Mouse (Mus musculus): ENCODE measurements around the gene Endov. TPM values are rescaled to one million over a fixed set of nuclear protein-coding genes. Genes with fewer than 3 reads are reported as not detected.

Gene Endov
- polyA plus RNA-seq (2015; fragmentation: Nextera tagmentation; extraction: Ambion mirVana), result 17.2 and 17.4 TPM in 2 replicates

DNA sequence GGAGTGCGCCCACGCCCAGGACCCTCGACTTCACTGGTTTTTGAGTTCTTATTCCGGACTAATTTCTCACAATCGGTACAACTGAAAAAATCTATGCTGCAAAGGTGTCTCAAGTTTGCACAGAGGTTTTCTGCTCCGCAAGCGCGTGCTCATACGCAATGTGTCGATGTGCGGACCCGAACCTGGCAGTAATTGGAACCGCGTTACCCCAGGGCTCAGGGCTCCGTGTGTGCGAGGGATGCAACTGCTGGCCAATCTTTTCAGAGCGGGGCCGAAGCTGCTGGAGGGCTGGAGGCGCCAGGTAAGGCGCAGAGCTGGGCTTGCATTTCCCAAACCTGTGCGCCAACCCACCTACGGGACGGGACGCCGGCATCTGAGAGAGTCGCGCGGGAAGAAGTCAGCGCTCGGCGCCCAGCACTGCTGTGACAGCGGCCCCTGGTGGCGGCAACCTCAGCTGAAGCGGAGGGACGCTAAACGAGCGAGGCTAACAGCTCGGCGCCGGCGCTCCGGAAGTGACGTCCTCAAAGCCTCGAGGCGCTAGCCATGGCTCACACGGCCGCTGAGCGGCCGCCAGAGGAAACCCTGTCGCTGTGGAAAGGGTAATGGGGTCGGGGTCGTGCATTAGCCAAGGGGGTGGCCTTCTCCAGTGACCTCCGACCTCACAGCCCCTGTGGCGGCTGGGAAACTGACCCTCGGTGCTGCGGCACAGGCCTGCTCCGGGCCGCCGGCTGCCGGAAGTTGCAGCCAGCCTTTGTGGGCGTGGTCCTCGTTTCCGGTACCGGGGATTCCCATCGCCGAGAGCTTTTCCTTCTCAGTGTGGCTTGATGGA lies at the start of gene Endov:
TSS of gene Endov (plus strand) at position 487 of the 829 bp plus-strand sequence.
- Histone ChIP-seq H3K27ac (peak within 1 kb of the TSS; percentile 90), H3K4me2 (peak within 1 kb of the TSS; percentile 95), H3K9me3 (no peaks in the 10 kb centered on the region), H3K27me3 (no peaks in the 10 kb centered on the region), H3K36me3 (peaks cover 4% of the 10 kb centered on the region), H3K4me3 (peak within 1 kb of the TSS; percentile 80), H3K9ac (peak within 1 kb of the TSS; percentile 94), H3K4me1 (peaks cover 24% of the 10 kb centered on the region)
- WGBS, result 1% methylated on average over 65 of the region's 66 CpGs
- peak; percentile 96 for ATAC-seq (ENCODE audit: borderline replicate concordance, extremely low read depth, low FRiP score, low TSS enrichment)

DNA sequence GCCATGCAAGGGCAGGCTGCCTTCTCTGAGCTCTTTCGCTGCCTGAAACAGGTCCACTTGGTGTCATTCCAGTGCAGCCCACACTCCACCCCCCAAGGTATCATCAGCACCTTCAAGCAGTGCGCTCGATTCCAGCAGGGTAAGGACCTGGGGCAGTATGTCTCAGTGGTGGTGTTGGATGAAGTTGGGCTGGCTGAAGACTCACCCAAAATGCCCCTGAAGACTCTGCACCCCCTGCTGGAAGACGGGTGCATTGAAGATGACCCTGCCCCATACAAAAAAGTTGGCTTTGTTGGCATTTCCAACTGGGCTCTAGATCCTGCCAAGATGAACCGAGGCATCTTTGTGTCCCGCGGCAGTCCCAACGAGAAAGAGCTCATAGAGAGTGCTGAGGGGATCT lies 48.9 kb upstream of the Endov start:
- no peaks in the 10 kb centered on the region for H3K4me1 ChIP-seq
- no peaks in the 10 kb centered on the region for H3K9me3 ChIP-seq
- no peak overlapping the region for H3K4me3 ChIP-seq
- H3K27ac ChIP-seq, result no peak overlapping the region
- H3K36me3 ChIP-seq, result peaks cover 27% of the 10 kb centered on the region
- WGBS, result 90% methylated on average over 8 of the region's 8 CpGs
- H3K4me2 ChIP-seq, result no peak overlapping the region
- no peaks in the 10 kb centered on the region for H3K27me3 ChIP-seq
- ATAC-seq (ENCODE audit: borderline replicate concordance, extremely low read depth, low FRiP score, low TSS enrichment), result no peak
- H3K9ac ChIP-seq, result no peak overlapping the region

DNA sequence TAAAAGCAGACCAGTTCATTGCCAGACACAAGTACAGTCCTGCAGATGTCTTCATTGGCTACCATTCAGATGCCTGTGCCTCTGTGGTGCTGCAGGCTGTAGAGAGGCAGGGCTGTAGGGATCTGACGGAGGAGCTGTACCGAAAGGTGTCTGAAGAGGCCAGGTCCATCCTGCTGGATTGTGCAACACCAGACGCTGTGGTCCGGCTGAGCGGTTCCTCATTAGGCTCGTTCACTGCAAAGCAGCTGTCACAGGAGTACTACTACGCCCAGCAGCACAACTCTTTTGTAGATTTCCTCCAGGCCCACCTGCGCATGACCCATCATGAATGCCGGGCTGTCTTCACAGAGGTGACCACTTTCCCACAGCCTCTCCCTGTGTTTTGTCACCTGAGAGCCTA lies 47.7 kb upstream of the Endov start:
- H3K4me3 ChIP-seq, result no peak overlapping the region
- no peak for ATAC-seq (ENCODE audit: borderline replicate concordance, extremely low read depth, low FRiP score, low TSS enrichment)
- no peak overlapping the region for H3K4me2 ChIP-seq
- no peak overlapping the region for H3K27ac ChIP-seq
- no peak overlapping the region for H3K9ac ChIP-seq
- WGBS, result 90% methylated on average over 9 of the region's 9 CpGs
- no peaks in the 10 kb centered on the region for H3K4me1 ChIP-seq
- no peaks in the 10 kb centered on the region for H3K27me3 ChIP-seq
- H3K36me3 ChIP-seq, result peaks cover 20% of the 10 kb centered on the region
- H3K9me3 ChIP-seq, result no peaks in the 10 kb centered on the region

DNA sequence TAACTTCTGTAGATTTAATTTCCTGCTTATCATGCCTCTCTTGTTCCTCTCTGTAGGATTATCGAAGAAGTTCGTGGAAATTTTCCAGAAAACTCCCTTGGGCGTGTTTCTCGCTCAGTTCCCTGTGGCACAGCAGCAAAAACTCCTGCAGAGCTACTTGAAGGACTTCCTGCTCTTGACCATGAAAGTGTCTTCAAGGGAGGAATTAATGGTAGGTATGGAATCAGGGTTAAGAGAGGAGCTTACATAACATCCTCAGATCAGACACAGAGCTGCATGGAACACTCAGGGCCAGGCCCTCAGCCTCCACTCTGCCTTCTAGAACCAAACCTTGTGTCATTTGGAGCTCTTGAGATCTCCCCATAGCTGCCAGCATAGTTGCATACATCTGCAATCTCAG lies 35.0 kb upstream of the Endov start:
- no peaks in the 10 kb centered on the region for H3K27me3 ChIP-seq
- no peak overlapping the region for H3K27ac ChIP-seq
- no peaks in the 10 kb centered on the region for H3K4me1 ChIP-seq
- H3K4me3 ChIP-seq, result no peak overlapping the region
- H3K9ac ChIP-seq, result no peak overlapping the region
- 77% methylated on average over 4 of the region's 4 CpGs for WGBS
- no peak overlapping the region for H3K4me2 ChIP-seq
- H3K36me3 ChIP-seq, result peaks cover 31% of the 10 kb centered on the region; the same call in 1 of the 2 replicates
- no peak for ATAC-seq (ENCODE audit: borderline replicate concordance, extremely low read depth, low FRiP score, low TSS enrichment)
- no peaks in the 10 kb centered on the region for H3K9me3 ChIP-seq

DNA sequence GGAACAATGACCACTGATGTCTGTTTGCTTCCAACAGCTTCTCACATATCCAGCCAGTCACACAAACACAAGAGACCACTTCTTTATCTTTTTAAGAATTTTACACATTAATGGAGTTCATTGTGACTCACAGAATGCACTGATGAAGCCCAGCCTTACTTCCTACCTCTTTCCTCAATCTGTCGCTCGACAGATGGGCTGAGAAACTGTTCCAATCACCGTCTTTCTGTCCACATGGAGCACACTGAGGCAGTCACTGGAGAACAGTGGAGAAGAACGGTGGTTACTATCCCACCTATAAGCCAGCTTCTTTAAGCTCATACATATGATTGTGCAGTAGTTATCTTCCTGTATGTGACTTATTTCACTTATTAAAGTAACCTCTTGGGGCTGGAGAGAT lies 13.3 kb upstream of the Endov start:
- no peak for ATAC-seq (ENCODE audit: borderline replicate concordance, extremely low read depth, low FRiP score, low TSS enrichment)
- H3K36me3 ChIP-seq, result peaks cover 52% of the 10 kb centered on the region
- no peaks in the 10 kb centered on the region for H3K27me3 ChIP-seq
- no peak overlapping the region for H3K4me2 ChIP-seq
- H3K4me3 ChIP-seq, result no peak overlapping the region
- H3K4me1 ChIP-seq, result no peaks in the 10 kb centered on the region
- H3K9ac ChIP-seq, result no peak overlapping the region
- no peak overlapping the region for H3K27ac ChIP-seq
- 90% methylated on average over 4 of the region's 4 CpGs for WGBS
- no peaks in the 10 kb centered on the region for H3K9me3 ChIP-seq

DNA sequence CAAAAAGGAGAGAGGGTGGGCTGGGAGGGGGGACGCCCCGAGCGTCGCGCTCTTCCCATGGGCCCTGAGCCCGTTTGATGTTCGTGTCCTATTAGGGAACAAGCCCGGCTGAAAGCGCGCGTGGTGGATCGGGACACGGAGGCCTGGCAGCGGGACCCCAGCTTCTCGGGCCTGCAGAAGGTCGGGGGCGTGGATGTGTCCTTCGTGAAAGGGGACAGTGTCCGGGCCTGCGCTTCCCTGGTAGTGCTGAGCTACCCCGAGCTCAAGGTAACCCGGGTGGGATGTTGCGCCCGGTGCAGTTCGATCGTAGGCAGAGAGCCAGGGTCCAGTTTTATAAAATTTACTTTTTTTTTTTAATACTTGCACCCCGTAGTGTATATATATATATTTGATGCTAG lies 542 bp downstream of the Endov start:
- Histone ChIP-seq H3K4me2 (peak overlapping the region; percentile 95), H3K9ac (peak overlapping the region; percentile 94), H3K4me1 (peaks cover 24% of the 10 kb centered on the region), H3K36me3 (peaks cover under 1% of the 10 kb centered on the region), H3K4me3 (peak overlapping the region; percentile 80), H3K27me3 (no peaks in the 10 kb centered on the region), H3K27ac (peak overlapping the region; percentile 90), H3K9me3 (no peaks in the 10 kb centered on the region)
- no peak for ATAC-seq (ENCODE audit: borderline replicate concordance, extremely low read depth, low FRiP score, low TSS enrichment)
- 4% methylated on average over 27 of the region's 27 CpGs for WGBS

DNA sequence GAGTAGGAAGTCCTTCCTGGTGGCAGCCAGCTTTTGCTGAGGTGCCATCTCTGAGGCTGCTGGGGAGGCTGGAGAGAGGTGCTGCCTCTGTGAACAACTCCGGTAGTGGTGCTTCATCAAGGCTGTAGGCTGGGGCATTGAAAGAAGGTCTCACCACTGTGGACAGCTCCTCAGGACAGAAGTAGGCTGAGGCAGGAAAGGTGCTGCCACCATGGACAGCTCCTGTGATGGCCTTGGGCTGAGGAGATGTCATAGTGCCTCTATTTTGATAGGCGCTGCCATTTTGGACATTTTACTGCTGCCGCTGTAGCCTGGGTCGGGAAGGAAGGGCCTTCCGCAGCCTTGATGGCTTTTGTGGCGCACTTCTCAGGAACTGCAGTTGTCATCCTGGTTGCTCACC lies 1.7 kb downstream of the Endov start:
- ATAC-seq (ENCODE audit: borderline replicate concordance, extremely low read depth, low FRiP score, low TSS enrichment), result no peak
- Histone ChIP-seq H3K9ac (no peak overlapping the region), H3K9me3 (no peaks in the 10 kb centered on the region), H3K4me3 (peak overlapping the region; percentile 80; the same call in 1 of the 2 replicates), H3K4me1 (peaks cover 24% of the 10 kb centered on the region), H3K27ac (no peak overlapping the region), H3K27me3 (no peaks in the 10 kb centered on the region), H3K36me3 (no peaks in the 10 kb centered on the region; the same call in none of the 2 replicates), H3K4me2 (peak overlapping the region; percentile 95)
- 98% methylated on average over 6 of the region's 6 CpGs for WGBS

DNA sequence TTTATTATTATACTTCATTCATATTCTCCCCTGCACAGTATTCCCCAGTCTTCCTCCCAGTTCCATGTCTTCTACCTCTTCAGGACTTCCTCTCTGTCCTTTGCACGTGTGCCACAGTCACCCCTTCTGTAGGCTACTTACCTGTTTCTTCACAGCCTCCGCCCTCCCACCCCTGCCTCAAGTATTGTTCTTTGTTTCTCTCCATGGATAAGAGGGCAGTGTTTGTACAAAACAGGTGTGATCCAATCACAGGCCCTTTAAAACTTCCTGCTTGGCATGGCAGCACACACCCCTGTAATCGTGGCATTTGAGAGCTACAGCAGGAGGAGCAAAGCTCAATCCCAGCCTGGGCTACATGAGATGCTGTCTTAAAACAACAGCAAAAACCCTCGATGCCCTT lies 2.4 kb downstream of the Endov start:
- Histone ChIP-seq H3K27ac (no peak overlapping the region), H3K4me3 (no peak overlapping the region)
- WGBS, result 64% methylated on average over 4 of the region's 4 CpGs

DNA sequence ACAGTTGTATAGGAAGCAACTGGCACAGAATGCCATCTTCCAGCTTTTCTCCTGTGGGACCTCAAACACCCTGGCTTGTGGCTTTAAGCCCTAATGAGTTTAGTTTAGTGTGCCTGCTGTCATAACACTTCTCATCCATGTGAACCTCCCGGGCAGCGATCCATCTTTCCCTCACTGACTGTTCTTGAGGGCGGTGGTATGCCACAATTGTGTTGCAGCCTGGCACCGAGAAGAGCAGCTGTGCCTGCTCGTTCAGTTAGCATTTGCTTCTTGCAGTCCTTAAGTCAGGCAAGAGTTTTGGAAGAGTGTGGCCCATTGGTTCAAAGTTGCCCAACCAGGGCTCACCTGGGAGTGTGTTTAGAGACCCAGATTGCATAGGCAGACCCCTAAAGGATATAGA lies 5.0 kb downstream of the Endov start:
- no peak overlapping the region for H3K4me3 ChIP-seq
- no peak overlapping the region for H3K4me2 ChIP-seq
- H3K9me3 ChIP-seq, result no peaks in the 10 kb centered on the region
- H3K27ac ChIP-seq, result no peak overlapping the region
- peaks cover 19% of the 10 kb centered on the region for H3K4me1 ChIP-seq
- peaks cover 17% of the 10 kb centered on the region for H3K36me3 ChIP-seq
- ATAC-seq (ENCODE audit: borderline replicate concordance, extremely low read depth, low FRiP score, low TSS enrichment), result no peak
- H3K9ac ChIP-seq, result no peak overlapping the region
- 89% methylated on average over 5 of the region's 5 CpGs for WGBS
- H3K27me3 ChIP-seq, result no peaks in the 10 kb centered on the region

More for the DNA sequence above, 2.4 kb downstream of the Endov start:
- Histone ChIP-seq H3K9me3 (no peaks in the 10 kb centered on the region), H3K4me1 (peaks cover 24% of the 10 kb centered on the region), H3K36me3 (no peaks in the 10 kb centered on the region; the same call in none of the 2 replicates), H3K4me2 (no peak overlapping the region), H3K27me3 (no peaks in the 10 kb centered on the region), H3K9ac (no peak overlapping the region)
- no peak for ATAC-seq (ENCODE audit: borderline replicate concordance, extremely low read depth, low FRiP score, low TSS enrichment)

DNA sequence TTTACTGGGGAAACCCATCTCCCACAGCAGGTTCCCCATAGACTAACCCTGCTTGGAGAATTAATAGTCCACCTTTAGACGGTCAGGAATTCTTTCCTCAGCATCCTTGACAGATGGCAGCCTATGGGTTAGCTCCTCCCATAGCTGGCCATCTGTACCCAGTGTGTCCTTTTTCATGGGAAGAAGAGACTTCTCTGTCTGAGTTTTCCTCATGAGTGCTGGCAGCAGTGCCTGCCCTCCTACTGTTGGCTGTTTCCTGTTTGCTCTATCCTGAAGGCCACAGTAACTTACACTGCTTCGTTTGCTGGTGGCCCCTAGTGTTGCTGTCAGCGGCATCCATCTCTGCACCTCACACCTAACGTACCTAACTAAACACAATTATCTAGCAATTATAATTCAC lies 6.3 kb downstream of the Endov start:
- Histone ChIP-seq H3K4me1 (peaks cover 12% of the 10 kb centered on the region; the same call in 1 of the 2 replicates), H3K4me3 (no peak overlapping the region), H3K36me3 (peaks cover 28% of the 10 kb centered on the region), H3K9me3 (no peaks in the 10 kb centered on the region), H3K9ac (no peak overlapping the region), H3K4me2 (no peak overlapping the region), H3K27ac (no peak overlapping the region), H3K27me3 (no peaks in the 10 kb centered on the region)
- ATAC-seq (ENCODE audit: borderline replicate concordance, extremely low read depth, low FRiP score, low TSS enrichment), result no peak
- 67% methylated on average over 4 of the region's 4 CpGs for WGBS

DNA sequence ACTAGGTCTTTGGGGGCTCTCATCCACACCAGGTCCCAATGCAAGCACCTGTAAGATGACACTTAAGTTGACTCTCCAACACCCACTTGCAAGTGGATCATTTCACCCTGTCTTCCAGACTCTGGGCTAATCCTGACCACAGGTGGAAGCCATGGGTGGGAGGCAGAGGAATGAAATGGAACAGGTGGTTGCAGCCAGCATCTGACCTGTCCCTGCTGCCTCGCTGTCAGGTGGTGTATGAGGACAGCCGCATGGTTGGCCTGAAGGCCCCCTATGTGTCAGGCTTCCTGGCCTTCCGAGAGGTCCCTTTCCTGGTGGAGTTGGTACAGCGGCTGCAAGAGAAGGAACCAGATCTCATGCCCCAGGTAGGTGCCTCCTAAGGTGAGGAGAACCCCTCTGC lies 8.2 kb downstream of the Endov start:
- no peak overlapping the region for H3K4me2 ChIP-seq
- no peak for ATAC-seq (ENCODE audit: borderline replicate concordance, extremely low read depth, low FRiP score, low TSS enrichment)
- no peaks in the 10 kb centered on the region for H3K27me3 ChIP-seq
- no peaks in the 10 kb centered on the region; the same call in 1 of the 2 replicates for H3K4me1 ChIP-seq
- H3K9ac ChIP-seq, result no peak overlapping the region
- no peak overlapping the region for H3K27ac ChIP-seq
- no peak overlapping the region for H3K4me3 ChIP-seq
- no peaks in the 10 kb centered on the region for H3K9me3 ChIP-seq
- H3K36me3 ChIP-seq, result peaks cover 38% of the 10 kb centered on the region
- WGBS, result 93% methylated on average over 4 of the region's 4 CpGs

DNA sequence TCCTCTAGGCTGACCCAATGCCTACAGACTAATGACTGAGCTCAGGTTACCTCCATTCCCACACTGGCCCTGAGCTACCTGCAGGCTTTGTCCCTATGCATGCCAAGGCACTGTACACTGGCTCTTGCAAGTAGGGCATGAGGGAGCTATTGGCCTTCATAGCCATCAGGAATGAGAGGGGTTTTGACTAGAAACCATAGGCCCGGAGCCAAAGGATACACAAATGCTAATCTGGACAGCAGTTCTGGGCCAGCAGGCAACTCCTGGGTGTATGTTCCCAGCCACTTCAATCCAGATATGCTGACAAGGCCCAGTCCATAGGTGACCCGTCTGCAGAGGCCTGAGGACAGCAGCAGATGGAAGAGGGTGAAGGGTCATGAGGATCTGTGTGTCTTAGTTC lies 8.9 kb downstream of the Endov start:
- 82% methylated on average over 2 of the region's 2 CpGs for WGBS
- peaks cover 43% of the 10 kb centered on the region for H3K36me3 ChIP-seq

More for the DNA sequence above, 8.9 kb downstream of the Endov start:
- Histone ChIP-seq H3K9ac (no peak overlapping the region), H3K4me3 (no peak overlapping the region), H3K9me3 (no peaks in the 10 kb centered on the region), H3K27ac (no peak overlapping the region), H3K4me1 (no peaks in the 10 kb centered on the region), H3K4me2 (no peak overlapping the region), H3K27me3 (no peaks in the 10 kb centered on the region)
- ATAC-seq (ENCODE audit: borderline replicate concordance, extremely low read depth, low FRiP score, low TSS enrichment), result no peak

Data from lung, embryonic 15.5 days (tissue).